Mouse (Mus musculus): ENCODE results near the gene Cisd1. TPM values are rescaled to one million over a fixed set of nuclear protein-coding genes. Genes with fewer than 3 reads are reported as not detected.

The Cisd1 gene
- polyA plus RNA-seq, 1 experiment from 2014 or later: 223 TPM

DNA sequence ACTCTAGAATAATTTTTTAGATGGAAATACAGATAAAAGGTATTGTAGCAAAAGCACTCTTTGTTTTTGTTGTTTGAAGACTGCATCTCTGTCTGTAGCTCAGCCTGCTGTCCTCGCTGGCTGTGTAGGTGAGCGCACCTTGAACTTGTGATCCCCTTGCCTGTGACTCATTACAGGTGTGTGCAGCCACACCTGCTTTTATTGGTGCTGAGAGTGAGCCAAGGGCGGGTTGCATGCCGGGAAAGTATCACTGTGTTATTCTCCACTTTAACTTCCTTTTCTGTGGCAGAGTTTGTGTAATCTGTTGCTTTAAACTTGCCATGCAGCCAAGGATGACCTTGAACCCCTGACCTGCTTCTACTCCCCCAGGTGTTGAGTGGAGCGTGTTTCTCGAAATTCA, 31.3 kb upstream of the Cisd1 start:
- Histone ChIP-seq H3K27me3 (ENCODE audit: control insufficient read depth, insufficient read depth, low read length) (no peaks in the 10 kb centered on the region), H3K9me3 (replicated peaks; ENCODE audit: control insufficient read depth, low read length) (no peaks in the 10 kb centered on the region), H3K4me3 (ENCODE audit: low read length) (no peak overlapping the region), H3K9ac (ENCODE audit: low read length) (no peak overlapping the region), H3K4me1 (ENCODE audit: control insufficient read depth, insufficient read depth, low read length) (no peaks in the 10 kb centered on the region), H3K36me3 (ENCODE audit: control insufficient read depth, insufficient read depth) (peaks cover 14% of the 10 kb centered on the region), H3K4me2 (ENCODE audit: low read depth, low read length) (no peak overlapping the region), H3K27ac (ENCODE audit: low read length) (no peak overlapping the region)
- WGBS: 89% methylated on average over 6 of the region's 6 CpGs
- ATAC-seq (replicated peaks; ENCODE audit: extremely low read depth, insufficient read depth, low FRiP score): no peak

DNA sequence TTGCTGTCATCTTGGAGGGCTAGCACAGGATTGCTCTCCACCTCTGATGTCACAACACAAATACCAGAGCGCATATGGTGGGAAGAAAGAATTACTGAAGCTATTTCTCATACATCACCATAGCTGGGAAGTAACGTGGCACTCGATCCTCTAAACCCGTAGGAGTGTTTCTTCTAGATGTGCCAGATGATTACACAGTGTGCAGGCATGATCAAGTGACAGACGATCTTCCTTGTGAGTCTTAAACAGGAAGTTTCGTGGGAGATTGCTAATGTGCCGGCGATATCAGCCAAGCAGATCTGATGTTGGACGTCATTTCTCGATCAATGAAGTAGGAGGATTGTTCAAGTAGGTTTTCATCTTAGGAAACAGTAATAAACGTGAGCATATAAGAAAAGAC, 29.0 kb upstream of the Cisd1 start:
- Histone ChIP-seq H3K4me3 (ENCODE audit: low read length) (no peak overlapping the region), H3K9ac (ENCODE audit: low read length) (no peak overlapping the region), H3K4me1 (ENCODE audit: control insufficient read depth, insufficient read depth, low read length) (no peaks in the 10 kb centered on the region), H3K27me3 (ENCODE audit: control insufficient read depth, insufficient read depth, low read length) (no peaks in the 10 kb centered on the region), H3K4me2 (ENCODE audit: low read depth, low read length) (no peak overlapping the region), H3K27ac (ENCODE audit: low read length) (no peak overlapping the region), H3K36me3 (ENCODE audit: control insufficient read depth, insufficient read depth) (peaks cover 7% of the 10 kb centered on the region), H3K9me3 (replicated peaks; ENCODE audit: control insufficient read depth, low read length) (no peaks in the 10 kb centered on the region)
- ATAC-seq (replicated peaks; ENCODE audit: extremely low read depth, insufficient read depth, low FRiP score): no peak
- WGBS: 82% methylated on average over 11 of the region's 11 CpGs

DNA sequence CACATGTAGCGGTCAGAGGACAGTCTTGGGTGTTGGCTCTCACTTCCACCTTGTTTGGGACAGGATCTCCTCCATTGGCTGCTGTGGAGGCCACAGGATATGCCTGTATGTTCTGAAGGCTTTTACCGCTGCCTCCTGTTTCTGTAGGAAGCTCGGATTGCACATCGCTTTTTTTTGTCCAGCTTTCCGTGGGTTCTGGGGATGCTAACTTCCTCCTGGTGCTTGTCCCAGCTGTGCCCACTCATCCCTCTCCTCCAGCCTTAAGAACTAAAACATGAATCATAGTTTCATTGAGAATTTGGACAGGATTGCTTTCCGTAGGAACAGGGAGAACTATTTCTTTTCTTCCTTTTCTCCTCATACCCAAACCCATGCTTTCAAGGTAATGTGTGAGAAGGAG, 27.1 kb upstream of the Cisd1 start:
- Histone ChIP-seq H3K36me3 (ENCODE audit: control insufficient read depth, insufficient read depth) (peaks cover 4% of the 10 kb centered on the region), H3K4me2 (ENCODE audit: low read depth, low read length) (no peak overlapping the region), H3K9me3 (replicated peaks; ENCODE audit: control insufficient read depth, low read length) (no peaks in the 10 kb centered on the region), H3K27ac (ENCODE audit: low read length) (no peak overlapping the region), H3K27me3 (ENCODE audit: control insufficient read depth, insufficient read depth, low read length) (no peaks in the 10 kb centered on the region), H3K9ac (ENCODE audit: low read length) (no peak overlapping the region), H3K4me3 (ENCODE audit: low read length) (no peak overlapping the region), H3K4me1 (ENCODE audit: control insufficient read depth, insufficient read depth, low read length) (no peaks in the 10 kb centered on the region)
- 79% methylated on average over 6 of the region's 6 CpGs for WGBS
- ATAC-seq (replicated peaks; ENCODE audit: extremely low read depth, insufficient read depth, low FRiP score): no peak

DNA sequence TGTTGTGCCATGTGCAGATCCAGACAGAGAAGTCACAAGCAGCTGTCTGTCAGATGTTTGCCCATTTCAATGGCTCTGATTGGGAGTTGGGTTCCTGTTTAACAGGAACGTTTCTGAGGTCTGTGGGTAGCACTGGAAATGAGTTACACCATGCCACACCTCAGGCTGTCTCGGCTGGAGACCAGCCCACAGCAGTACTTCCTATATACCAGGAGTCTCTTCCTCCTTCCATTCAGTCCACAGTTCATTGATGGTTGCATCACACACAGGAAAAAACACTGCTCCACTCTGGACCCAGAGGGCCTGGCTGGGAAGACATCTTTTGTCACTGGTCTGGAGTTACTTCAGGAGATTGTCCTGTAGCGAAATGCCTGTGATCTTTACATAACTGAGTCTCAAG, 24.7 kb upstream of the Cisd1 start:
- Histone ChIP-seq H3K27me3 (ENCODE audit: control insufficient read depth, insufficient read depth, low read length) (no peaks in the 10 kb centered on the region), H3K9me3 (replicated peaks; ENCODE audit: control insufficient read depth, low read length) (no peaks in the 10 kb centered on the region), H3K4me1 (ENCODE audit: control insufficient read depth, insufficient read depth, low read length) (no peaks in the 10 kb centered on the region), H3K27ac (ENCODE audit: low read length) (no peak overlapping the region), H3K9ac (ENCODE audit: low read length) (no peak overlapping the region), H3K4me2 (ENCODE audit: low read depth, low read length) (no peak overlapping the region), H3K36me3 (ENCODE audit: control insufficient read depth, insufficient read depth) (peaks cover 4% of the 10 kb centered on the region; the same call in 1 of the 2 replicates), H3K4me3 (ENCODE audit: low read length) (no peak overlapping the region)
- WGBS: 72% methylated on average over 3 of the region's 3 CpGs
- ATAC-seq (replicated peaks; ENCODE audit: extremely low read depth, insufficient read depth, low FRiP score): no peak

DNA sequence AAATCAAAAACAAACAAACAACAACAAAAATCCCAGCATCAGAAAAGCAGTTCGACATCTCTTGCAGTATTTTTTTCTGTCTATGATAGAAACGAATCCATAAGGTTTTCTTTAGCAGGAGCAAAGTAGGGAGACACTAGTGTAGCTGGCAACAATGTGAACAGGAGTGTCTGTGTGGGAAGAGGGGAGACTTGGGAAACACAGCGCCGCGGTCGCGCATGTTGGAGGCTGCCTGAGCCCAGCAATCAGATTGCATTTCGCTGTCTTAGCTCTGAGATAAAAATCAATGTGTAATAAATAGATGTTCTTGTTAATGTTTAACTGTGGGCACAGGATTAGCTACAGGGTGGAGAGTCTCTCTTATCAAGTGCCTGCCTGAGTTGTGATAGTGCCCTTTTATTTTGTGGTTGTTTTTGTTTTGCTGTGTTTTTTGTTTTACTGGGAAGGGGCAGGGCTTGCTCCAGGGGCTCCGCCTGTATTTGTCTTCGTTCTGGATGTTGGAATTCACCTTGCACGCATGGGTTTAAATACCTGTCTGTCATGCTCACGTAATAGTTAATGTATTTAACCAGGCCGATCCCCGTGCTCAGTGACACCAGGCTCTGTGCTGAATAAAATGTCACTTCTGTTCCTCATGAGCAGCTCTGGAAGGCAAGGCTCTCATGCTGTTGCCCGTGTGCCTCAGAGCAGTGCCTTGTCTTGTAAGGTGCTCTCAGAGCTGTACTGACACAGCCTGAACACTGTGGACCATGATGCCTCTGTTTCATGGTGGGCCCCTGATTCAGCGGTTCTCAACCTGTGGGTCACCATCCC, 23.6 kb upstream of the Cisd1 start:
- ATAC-seq (replicated peaks; ENCODE audit: extremely low read depth, insufficient read depth, low FRiP score): no peak
- Histone ChIP-seq H3K36me3 (ENCODE audit: control insufficient read depth, insufficient read depth) (no peaks in the 10 kb centered on the region), H3K9ac (ENCODE audit: low read length) (no peak overlapping the region), H3K27me3 (ENCODE audit: control insufficient read depth, insufficient read depth, low read length) (no peaks in the 10 kb centered on the region), H3K4me3 (ENCODE audit: low read length) (no peak overlapping the region), H3K9me3 (replicated peaks; ENCODE audit: control insufficient read depth, low read length) (no peaks in the 10 kb centered on the region), H3K4me1 (ENCODE audit: control insufficient read depth, insufficient read depth, low read length) (no peaks in the 10 kb centered on the region), H3K4me2 (ENCODE audit: low read depth, low read length) (no peak overlapping the region), H3K27ac (ENCODE audit: low read length) (no peak overlapping the region)
- WGBS: 85% methylated on average over 16 of the region's 16 CpGs

DNA sequence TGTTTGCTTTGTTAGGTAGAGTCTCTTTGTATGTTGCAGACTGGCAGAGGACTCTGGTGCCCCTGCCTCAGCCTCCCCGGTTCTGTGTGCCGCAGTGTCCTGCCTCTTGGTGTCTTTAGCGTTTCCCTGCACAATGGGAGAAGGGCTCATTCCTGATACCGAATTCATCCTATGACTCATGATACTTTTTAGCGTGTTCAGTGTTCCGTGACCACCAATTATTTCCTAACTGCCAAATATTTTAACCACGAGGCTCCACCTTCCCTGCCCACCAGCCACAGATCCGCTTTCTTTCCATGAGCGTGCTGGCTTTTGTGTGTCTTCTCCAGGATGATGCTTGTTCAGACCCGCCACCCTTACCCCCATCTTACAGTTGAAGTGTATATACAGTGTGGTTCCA, 19.1 kb upstream of the Cisd1 start:
- no peak overlapping the region for H3K9ac ChIP-seq (ENCODE audit: low read length)
- WGBS: 92% methylated on average over 10 of the region's 10 CpGs

DNA sequence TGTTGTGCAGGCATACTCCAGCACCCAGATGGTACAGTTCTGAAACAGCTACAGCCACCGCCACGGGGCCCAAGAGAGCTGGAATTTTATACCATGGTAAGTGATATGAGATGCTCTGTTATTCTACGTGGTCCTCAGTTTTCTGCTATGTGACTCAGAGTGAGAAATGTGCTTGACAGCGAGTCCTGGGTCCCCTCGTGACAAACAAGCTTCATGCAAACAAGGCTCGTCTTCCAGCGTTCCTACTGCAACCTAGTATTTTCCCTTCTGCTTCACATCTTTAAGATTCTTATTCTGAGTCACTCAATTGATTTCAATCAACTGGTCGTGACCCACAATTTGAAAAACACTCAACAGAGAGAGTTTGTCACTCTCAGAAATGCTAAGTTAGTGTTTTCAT, 18.7 kb upstream of the Cisd1 start:
- Histone ChIP-seq H3K27ac (ENCODE audit: low read length) (no peak overlapping the region), H3K4me2 (ENCODE audit: low read depth, low read length) (no peak overlapping the region), H3K9me3 (replicated peaks; ENCODE audit: control insufficient read depth, low read length) (no peaks in the 10 kb centered on the region), H3K4me1 (ENCODE audit: control insufficient read depth, insufficient read depth, low read length) (peaks cover 11% of the 10 kb centered on the region), H3K36me3 (ENCODE audit: control insufficient read depth, insufficient read depth) (no peaks in the 10 kb centered on the region), H3K27me3 (ENCODE audit: control insufficient read depth, insufficient read depth, low read length) (no peaks in the 10 kb centered on the region), H3K9ac (ENCODE audit: low read length) (no peak overlapping the region), H3K4me3 (ENCODE audit: low read length) (no peak overlapping the region)
- no peak for ATAC-seq (replicated peaks; ENCODE audit: extremely low read depth, insufficient read depth, low FRiP score)
- WGBS: 80% methylated on average over 8 of the region's 8 CpGs

More for the DNA sequence above, 19.1 kb upstream of the Cisd1 start:
- H3K4me2 ChIP-seq (ENCODE audit: low read depth, low read length): no peak overlapping the region
- H3K27me3 ChIP-seq (ENCODE audit: control insufficient read depth, insufficient read depth, low read length): no peaks in the 10 kb centered on the region
- H3K9me3 ChIP-seq (replicated peaks; ENCODE audit: control insufficient read depth, low read length): no peaks in the 10 kb centered on the region
- H3K36me3 ChIP-seq (ENCODE audit: control insufficient read depth, insufficient read depth): no peaks in the 10 kb centered on the region
- H3K4me1 ChIP-seq (ENCODE audit: control insufficient read depth, insufficient read depth, low read length): peaks cover 11% of the 10 kb centered on the region
- H3K4me3 ChIP-seq (ENCODE audit: low read length): no peak overlapping the region
- no peak overlapping the region for H3K27ac ChIP-seq (ENCODE audit: low read length)
- no peak for ATAC-seq (replicated peaks; ENCODE audit: extremely low read depth, insufficient read depth, low FRiP score)

DNA sequence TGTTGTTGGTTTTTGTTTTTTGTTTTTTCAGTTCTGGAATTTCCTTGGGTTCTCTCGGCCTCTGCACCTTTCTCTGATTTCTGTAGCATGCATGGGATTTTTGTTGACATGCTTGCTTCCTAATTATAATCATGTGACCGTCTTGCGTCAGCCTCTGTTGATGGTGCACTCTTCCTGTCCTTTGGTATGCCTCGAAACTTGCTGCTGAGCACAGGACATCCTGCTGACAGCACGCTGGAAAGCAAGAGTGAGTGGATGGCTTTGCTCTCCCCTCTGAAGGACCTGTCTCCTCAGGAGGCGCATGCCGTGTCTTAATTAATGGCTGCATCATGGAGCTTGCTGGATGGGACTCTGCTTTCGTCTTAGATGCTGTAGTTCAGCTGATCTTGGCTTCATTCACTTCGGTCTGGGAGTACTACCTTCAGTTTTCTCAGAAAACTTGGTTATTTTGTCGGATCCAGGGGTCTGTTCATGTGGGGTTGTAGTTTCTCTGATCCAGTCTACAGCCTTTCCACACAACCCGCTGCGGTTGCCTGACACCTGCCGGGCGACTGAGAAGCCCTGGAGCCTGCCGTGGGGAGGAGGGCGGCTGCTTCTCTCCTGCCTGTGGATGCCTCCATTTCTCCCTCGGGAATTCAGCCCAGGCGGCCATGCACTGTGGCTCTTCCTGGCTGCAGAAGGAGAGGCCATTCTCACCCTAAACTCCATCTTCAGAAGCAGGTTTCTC, 17.2 kb upstream of the Cisd1 start:
- Histone ChIP-seq H3K27ac (ENCODE audit: low read length) (no peak overlapping the region), H3K4me1 (ENCODE audit: control insufficient read depth, insufficient read depth, low read length) (peaks cover 14% of the 10 kb centered on the region), H3K9ac (ENCODE audit: low read length) (peak overlapping the region; percentile 3; the same call in 1 of the 2 replicates), H3K9me3 (replicated peaks; ENCODE audit: control insufficient read depth, low read length) (no peaks in the 10 kb centered on the region), H3K36me3 (ENCODE audit: control insufficient read depth, insufficient read depth) (no peaks in the 10 kb centered on the region), H3K4me3 (ENCODE audit: low read length) (peak overlapping the region; percentile 13), H3K4me2 (ENCODE audit: low read depth, low read length) (peak overlapping the region; percentile 55), H3K27me3 (ENCODE audit: control insufficient read depth, insufficient read depth, low read length) (no peaks in the 10 kb centered on the region)
- ATAC-seq (replicated peaks; ENCODE audit: extremely low read depth, insufficient read depth, low FRiP score): no peak
- 20% methylated on average over 18 of the region's 18 CpGs for WGBS

DNA sequence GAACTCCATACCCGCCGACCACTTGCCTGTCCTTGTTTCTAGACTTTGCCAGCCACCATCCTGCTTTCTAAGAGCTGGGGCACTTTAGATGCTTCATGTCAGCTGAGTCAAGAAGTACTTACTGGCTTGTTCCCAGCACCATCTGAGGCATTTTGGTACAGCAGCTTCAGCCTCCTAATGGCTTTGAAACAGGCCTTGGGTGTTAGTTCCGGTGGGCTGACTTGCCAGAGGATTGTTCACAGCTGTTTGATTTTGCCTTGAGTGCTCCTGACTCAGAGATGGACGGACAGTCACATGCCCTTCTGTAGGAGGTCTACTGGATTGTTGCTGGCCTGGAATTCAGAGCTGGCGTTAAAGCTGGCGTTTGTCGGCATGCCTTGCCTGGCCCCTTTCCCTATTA, 16.3 kb upstream of the Cisd1 start:
- Histone ChIP-seq H3K4me3 (ENCODE audit: low read length) (no peak overlapping the region), H3K9ac (ENCODE audit: low read length) (no peak overlapping the region)

More for the DNA sequence above, 16.3 kb upstream of the Cisd1 start:
- H3K27me3 ChIP-seq (ENCODE audit: control insufficient read depth, insufficient read depth, low read length): no peaks in the 10 kb centered on the region
- no peak overlapping the region for H3K4me2 ChIP-seq (ENCODE audit: low read depth, low read length)
- no peak overlapping the region for H3K27ac ChIP-seq (ENCODE audit: low read length)
- ATAC-seq (replicated peaks; ENCODE audit: extremely low read depth, insufficient read depth, low FRiP score): no peak
- H3K9me3 ChIP-seq (replicated peaks; ENCODE audit: control insufficient read depth, low read length): no peaks in the 10 kb centered on the region
- H3K36me3 ChIP-seq (ENCODE audit: control insufficient read depth, insufficient read depth): no peaks in the 10 kb centered on the region
- 64% methylated on average over 7 of the region's 7 CpGs for WGBS
- H3K4me1 ChIP-seq (ENCODE audit: control insufficient read depth, insufficient read depth, low read length): peaks cover 14% of the 10 kb centered on the region

Data from heart, embryonic 16.5 days (tissue).